Mouse (Mus musculus) heart, embryonic 10.5 days (tissue): ENCODE results near the gene Synj2. TPM values are rescaled to one million over a fixed set of nuclear protein-coding genes. Genes with fewer than 3 reads are reported as not detected.

Experiments used
- DNase-seq: peaks from one replicate; pipeline ENCODE4 v3.0.0-alpha.2; 2017; ENCODE audit warnings: low spot score
- H3K27ac ChIP-seq: fragments of 300-500 bp; sonication (generic); 2 replicates; pipeline ENCODE4 v1.5.1; 2016; ENCODE audit warnings: mild to moderate bottlenecking
- H3K27me3 ChIP-seq: fragments of 300-500 bp; sonication (generic); 2 replicates; pipeline ENCODE4 v1.6.1; 2016; ENCODE audit warnings: mild to moderate bottlenecking; ENCODE audit not compliant: poor library complexity, insufficient read depth, severe bottlenecking
- H3K36me3 ChIP-seq: fragments of 300-500 bp; sonication (generic); 2 replicates; pipeline ENCODE4 v1.6.1; 2016; ENCODE audit warnings: mild to moderate bottlenecking, moderate library complexity
- H3K4me1 ChIP-seq: fragments of 300-500 bp; sonication (generic); 2 replicates; pipeline ENCODE4 v1.6.1; 2016; ENCODE audit warnings: mild to moderate bottlenecking
- H3K4me3 ChIP-seq: fragments of 300-500 bp; sonication (generic); 2 replicates; pipeline ENCODE4 v1.5.1; 2016; ENCODE audit warnings: mild to moderate bottlenecking, moderate library complexity
- H3K9me3 ChIP-seq: fragments of 300-500 bp; sonication (generic); 2 replicates; pipeline ENCODE4 v1.6.1; 2016; ENCODE audit warnings: mild to moderate bottlenecking, moderate library complexity
- WGBS: fragments of 180-500 bp; shearing (Covaris S2); methylation state at CpG from one replicate; pipeline ENCODE4 v1.1.7; 2016; 5-methylcytosine and 5-hydroxymethylcytosine counted together
- polyA plus RNA-seq: library from polyadenylated mRNA; unstranded; fragments of >200 nt; fragmentation: Nextera tagmentation; extraction: Ambion mirVana; gene quantifications from 2 replicates; pipeline ENCODE4 v1.2.1, GENCODE M21; 2016

Synj2 gene
- polyA plus RNA-seq, 1 experiment from 2014 or later, result 3.4 TPM

DNA sequence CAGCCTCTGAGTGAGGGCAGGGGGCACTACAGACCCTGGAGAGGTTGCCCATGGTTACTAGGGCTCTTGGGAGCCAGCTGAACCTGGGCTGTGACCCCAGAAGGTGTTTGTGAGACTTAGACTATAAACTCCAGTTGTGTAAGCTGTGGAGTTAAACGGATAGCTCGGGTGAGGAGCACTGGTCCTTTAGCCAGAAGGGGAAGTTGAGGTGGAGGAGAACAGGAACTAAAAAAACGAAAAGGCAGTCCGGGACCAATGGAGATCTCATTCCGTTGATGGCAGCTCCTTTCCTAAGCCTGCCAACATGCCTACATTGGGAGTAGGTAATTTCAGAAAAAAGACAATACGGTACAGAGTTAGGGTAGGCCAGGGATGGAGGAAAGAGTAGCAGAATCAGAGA is 60.3 kb downstream of the Synj2 start:
- Histone ChIP-seq H3K36me3 (no peaks in the 10 kb centered on the region), H3K27me3 (no peaks in the 10 kb centered on the region), H3K4me1 (peaks cover 45% of the 10 kb centered on the region), H3K27ac (0 out of 2 replicates have a peak overlapping the region, but pooled peaks have one; percentile 26), H3K9me3 (no peaks in the 10 kb centered on the region), H3K4me3 (no peak overlapping the region)
- DNase-seq, result no peak
- 81% methylated on average over 6 of the region's 6 CpGs for WGBS

DNA sequence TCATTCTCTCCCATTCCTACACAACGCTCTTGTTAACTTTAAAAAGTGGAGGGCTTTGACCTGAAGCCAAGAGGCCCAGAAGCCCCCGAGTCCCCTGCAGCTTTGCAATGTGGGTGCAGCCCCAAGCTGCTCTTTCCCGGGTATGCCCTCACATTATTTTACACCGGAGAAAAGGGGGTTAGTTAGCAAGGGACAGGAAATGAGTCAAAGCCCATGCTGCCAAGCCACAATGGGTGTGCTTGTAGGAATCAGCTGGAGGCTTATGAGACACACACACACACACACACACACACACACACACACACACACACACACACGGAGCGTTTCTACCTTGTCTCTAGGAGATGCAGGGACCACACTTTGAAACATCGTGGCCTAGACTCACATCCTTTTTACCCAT is 60.8 kb downstream of the Synj2 start:
- Histone ChIP-seq H3K4me3 (no peak overlapping the region), H3K9me3 (no peaks in the 10 kb centered on the region), H3K36me3 (no peaks in the 10 kb centered on the region), H3K27me3 (no peaks in the 10 kb centered on the region), H3K27ac (peak overlapping the region; percentile 26; the same call in 1 of the 2 replicates), H3K4me1 (peaks cover 43% of the 10 kb centered on the region)
- 82% methylated on average over 7 of the region's 7 CpGs for WGBS
- DNase-seq, result no peak

DNA sequence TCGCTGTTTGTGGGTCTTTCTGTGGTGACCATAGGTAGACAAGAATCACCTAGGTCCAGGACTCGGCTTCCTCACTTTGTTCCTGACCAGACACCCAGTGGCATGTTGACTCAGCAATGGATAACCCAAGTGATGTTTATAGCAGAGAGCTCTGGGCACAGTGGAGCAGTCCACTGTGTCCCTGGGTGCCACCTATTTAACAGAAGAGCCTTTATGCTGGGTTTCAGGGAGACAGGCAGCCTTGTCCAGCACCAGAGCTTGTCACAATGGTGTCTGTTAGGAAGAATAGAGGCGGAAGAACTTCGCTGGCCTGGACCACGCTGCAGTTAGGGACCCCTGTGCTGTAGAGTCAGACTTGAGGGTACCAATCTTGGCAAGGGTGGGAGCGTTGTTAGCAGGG is 61.5 kb downstream of the Synj2 start:
- Histone ChIP-seq H3K36me3 (no peaks in the 10 kb centered on the region), H3K27ac (no peak overlapping the region), H3K27me3 (no peaks in the 10 kb centered on the region), H3K4me3 (no peak overlapping the region), H3K4me1 (peaks cover 40% of the 10 kb centered on the region), H3K9me3 (no peaks in the 10 kb centered on the region)
- DNase-seq, result no peak
- 94% methylated on average over 6 of the region's 6 CpGs for WGBS

DNA sequence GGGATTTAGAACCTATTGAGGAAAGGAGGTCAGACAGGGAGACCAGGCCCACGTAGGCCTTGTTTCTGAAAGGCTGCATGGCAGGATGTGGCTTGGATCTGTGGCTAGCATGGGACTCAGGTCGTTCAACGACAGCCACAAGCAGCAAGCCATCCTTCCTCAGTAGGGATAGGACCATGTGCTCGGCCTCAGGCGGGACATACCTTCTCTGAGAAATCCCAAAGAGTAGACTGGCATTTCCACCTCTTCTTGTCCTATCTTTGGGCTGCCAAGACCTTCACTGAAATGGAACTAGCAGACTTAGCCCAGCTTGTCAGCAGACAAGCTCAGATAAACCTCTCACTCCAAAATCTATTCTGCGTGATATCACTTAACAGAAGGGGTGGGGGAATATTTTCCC is 62.6 kb downstream of the Synj2 start:
- no peak for DNase-seq
- Histone ChIP-seq H3K4me1 (peaks cover 32% of the 10 kb centered on the region), H3K36me3 (no peaks in the 10 kb centered on the region), H3K27me3 (no peaks in the 10 kb centered on the region), H3K27ac (peak overlapping the region; percentile 53; the same call in 1 of the 2 replicates), H3K9me3 (no peaks in the 10 kb centered on the region), H3K4me3 (no peak overlapping the region)
- WGBS, result 68% methylated on average over 6 of the region's 6 CpGs

DNA sequence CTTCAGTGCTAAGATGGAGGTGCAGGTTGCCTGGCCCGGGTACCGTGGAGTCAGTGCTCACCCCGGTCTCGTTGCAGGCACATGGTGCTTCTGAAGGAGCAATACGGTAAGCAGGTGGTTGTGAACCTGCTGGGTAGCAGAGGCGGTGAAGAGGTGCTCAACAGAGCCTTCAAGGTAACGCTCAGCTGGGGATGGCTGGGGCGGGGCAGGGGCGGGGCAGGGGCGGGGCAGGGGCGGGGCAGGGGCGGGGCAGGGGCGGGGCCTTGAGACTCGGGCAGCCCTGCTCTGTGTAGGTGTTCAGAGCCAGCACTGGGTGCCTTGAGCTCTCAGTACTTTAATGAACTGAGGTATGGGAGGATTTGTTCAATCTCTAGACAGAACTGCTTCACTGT is 64.2 kb downstream of the Synj2 start:
- peak overlapping the region; percentile 76; the same call in 1 of the 2 replicates for H3K27ac ChIP-seq
- peaks cover 29% of the 10 kb centered on the region for H3K4me1 ChIP-seq
- H3K9me3 ChIP-seq, result no peaks in the 10 kb centered on the region
- 11% methylated on average over 12 of the region's 14 CpGs for WGBS
- H3K36me3 ChIP-seq, result 0 out of 2 replicates have a peak, but pooled peaks cover 3% of the 10 kb centered on the region
- H3K4me3 ChIP-seq, result peak overlapping the region; percentile 33; the same call in 1 of the 2 replicates
- no peak for DNase-seq
- H3K27me3 ChIP-seq, result no peaks in the 10 kb centered on the region

DNA sequence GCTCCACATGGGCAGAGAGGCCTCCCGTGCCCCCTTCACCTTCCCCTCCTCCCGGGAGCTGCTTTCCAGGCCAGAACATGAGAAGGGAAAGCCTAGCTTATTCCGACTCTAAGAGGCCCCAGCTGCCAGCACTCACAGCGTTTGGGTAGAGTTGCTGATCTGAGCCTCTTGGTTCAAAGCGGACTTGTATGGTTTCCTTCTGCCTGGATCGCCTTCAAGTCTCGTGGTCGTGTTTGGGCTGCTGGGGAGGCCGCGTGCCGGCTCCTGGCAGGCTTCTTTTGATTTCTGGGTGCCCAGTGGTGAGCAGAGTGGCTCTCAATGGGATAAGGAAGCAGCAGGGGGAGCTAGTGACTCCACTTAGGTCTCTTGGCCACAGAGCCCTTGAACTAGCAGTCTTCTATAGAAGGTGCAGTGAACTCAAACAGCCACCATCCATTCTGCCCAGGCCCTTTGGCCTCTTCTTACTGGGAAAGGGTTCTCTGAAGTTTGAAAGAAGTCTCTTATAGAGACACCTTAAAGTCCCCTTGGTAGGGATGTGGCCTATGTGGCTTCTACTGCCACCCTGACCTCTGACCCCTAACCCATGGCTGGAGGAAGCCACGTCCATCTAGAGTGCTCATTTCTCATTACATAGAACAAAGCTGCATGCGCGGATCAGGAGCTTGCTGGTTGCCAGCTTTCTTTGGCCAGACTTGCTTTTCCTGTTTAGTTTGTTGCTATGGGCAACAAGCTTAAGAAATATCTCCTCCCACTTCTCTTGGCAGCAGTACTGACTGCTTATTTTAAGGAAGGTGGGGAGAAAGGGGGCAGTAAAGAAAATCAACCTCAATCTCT is 64.8 kb downstream of the Synj2 start:
- no peaks in the 10 kb centered on the region for H3K27me3 ChIP-seq
- H3K36me3 ChIP-seq, result 0 out of 2 replicates have a peak, but pooled peaks cover 3% of the 10 kb centered on the region
- H3K4me3 ChIP-seq, result peak overlapping the region; percentile 33; the same call in 1 of the 2 replicates
- DNase-seq, result no peak
- peak overlapping the region; percentile 76 for H3K27ac ChIP-seq
- H3K4me1 ChIP-seq, result peaks cover 29% of the 10 kb centered on the region
- WGBS, result 41% methylated on average over 14 of the region's 14 CpGs
- no peaks in the 10 kb centered on the region for H3K9me3 ChIP-seq

DNA sequence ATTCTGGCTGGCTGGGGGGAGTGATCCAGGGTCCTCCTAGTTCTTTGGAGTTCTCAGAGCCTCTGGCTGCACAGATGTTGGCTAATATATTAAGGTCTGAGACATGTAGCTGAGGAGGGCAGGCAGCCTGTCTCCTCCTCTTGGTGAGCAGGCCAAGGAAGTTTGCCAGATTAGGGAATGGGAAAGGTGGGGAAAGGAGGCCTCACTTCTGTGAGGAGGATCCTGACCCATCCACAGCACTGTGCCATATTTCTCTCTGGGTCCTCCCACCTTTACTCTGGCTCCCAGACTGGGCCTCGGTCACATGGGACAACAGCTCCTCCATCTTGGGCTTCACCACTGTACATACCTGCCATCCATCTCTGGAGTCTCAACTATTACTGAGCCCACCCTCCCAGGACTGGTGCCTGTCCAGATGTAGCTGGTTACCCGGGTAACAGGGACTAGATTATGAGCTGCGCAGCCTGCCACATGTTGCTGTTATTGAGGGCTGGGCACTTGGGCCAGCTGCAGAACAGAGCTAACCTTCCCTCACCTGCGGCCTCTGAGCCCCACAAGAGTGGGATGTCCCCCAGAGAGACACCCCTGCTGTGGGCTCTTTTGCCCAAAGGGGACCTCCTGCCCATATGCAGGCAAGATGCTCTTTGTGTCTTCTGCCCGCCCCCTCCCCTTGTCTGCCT is 66.2 kb downstream of the Synj2 start:
- Histone ChIP-seq H3K4me1 (peaks cover 29% of the 10 kb centered on the region), H3K27me3 (no peaks in the 10 kb centered on the region)
- DNase-seq, result no peak

DNA sequence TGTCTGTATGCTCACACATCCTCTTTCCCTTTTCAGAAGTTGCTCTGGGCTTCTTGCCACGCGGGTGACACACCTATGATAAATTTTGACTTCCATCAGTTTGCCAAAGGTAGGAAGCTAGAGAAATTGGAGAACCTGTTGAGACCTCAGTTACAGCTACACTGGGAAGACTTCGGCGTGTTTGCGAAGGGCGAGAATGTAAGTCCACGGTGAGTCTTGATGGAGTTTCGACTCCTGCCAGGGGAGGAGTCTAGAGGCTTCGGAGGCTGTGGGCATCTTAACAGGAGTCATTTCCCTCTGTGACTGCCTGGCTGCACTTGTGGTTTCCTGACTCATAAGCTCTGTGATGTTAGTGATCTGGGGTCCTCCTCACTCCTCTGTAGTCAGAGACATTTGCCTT is 66.8 kb downstream of the Synj2 start:
- Histone ChIP-seq H3K4me1 (peaks cover 29% of the 10 kb centered on the region), H3K27ac (no peak overlapping the region), H3K9me3 (no peaks in the 10 kb centered on the region), H3K36me3 (0 out of 2 replicates have a peak, but pooled peaks cover 3% of the 10 kb centered on the region), H3K27me3 (no peaks in the 10 kb centered on the region), H3K4me3 (no peak overlapping the region)
- no peak for DNase-seq
- WGBS, result 89% methylated on average over 9 of the region's 9 CpGs

More for the DNA sequence above, 66.2 kb downstream of the Synj2 start:
- Histone ChIP-seq H3K36me3 (0 out of 2 replicates have a peak, but pooled peaks cover 3% of the 10 kb centered on the region), H3K4me3 (no peak overlapping the region), H3K9me3 (no peaks in the 10 kb centered on the region), H3K27ac (no peak overlapping the region)
- 88% methylated on average over 5 of the region's 5 CpGs for WGBS

DNA sequence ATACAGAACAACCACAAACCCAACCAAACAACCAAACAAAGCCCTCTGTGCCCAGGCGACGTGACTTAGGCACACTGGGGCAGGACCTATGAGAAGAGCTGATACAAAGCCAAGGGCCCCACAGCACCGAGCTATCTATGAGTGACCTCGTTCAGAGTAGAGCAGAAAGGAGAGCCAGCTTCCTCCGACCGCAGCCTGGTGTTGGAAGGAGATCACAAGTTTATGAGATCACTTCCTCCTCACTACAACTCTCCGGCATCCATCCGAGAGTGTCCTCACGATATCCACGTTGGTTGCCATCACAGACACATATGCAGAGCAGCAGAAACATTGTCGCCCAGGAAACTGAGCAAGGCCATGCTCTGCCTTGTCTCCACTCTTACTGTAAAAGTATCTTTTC is 67.5 kb downstream of the Synj2 start:
- DNase-seq, result no peak
- Histone ChIP-seq H3K27me3 (no peaks in the 10 kb centered on the region), H3K9me3 (no peaks in the 10 kb centered on the region), H3K4me1 (peaks cover 33% of the 10 kb centered on the region), H3K27ac (no peak overlapping the region), H3K4me3 (no peak overlapping the region), H3K36me3 (0 out of 2 replicates have a peak, but pooled peaks cover 3% of the 10 kb centered on the region)
- 68% methylated on average over 11 of the region's 11 CpGs for WGBS

DNA sequence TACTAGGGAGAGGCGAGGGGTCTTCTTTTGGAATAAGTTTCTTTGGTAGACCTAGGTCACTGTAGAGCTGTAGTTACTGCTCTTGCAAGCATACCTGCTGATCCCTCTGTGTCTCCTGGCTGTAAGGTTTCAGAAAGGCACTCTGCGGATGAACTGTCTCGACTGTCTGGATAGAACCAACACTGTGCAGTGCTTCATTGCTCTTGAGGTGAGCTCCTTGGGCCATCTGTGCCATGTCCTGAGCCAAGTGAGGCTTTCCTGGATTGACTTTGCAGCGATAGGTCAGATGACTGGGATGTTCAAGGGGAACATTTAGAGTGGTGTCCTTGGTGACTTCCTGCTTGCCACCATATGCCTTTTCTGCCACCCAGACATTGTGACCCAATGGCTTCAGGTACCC is 68.5 kb downstream of the Synj2 start:
- Histone ChIP-seq H3K27me3 (no peaks in the 10 kb centered on the region), H3K4me3 (no peak overlapping the region), H3K36me3 (0 out of 2 replicates have a peak, but pooled peaks cover 3% of the 10 kb centered on the region), H3K4me1 (peaks cover 36% of the 10 kb centered on the region), H3K9me3 (no peaks in the 10 kb centered on the region), H3K27ac (no peak overlapping the region)
- WGBS, result 86% methylated on average over 4 of the region's 4 CpGs
- no peak for DNase-seq

DNA sequence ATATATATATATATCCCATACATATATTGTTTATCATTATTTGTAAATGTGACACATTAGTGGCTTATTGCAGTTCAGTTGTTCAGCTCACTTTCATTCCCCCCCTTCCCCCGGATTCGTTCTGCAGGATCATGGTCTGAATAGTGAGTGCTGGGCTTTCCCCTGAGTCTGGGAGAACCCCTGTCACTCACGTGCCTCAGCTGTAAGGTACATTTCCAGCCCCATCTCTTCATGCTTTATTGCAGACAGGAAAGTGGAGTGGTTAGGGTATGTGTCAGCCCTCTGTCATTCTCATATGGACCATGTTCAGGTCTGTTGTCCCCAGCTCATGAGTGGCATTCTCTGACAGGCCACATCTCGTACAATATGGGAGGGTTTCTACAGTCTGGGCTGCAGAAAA is 72.0 kb downstream of the Synj2 start:
- H3K4me3 ChIP-seq, result no peak overlapping the region
- 73% methylated on average over 4 of the region's 4 CpGs for WGBS
- 0 out of 2 replicates have a peak, but pooled peaks cover 3% of the 10 kb centered on the region for H3K36me3 ChIP-seq
- no peak overlapping the region for H3K27ac ChIP-seq
- peaks cover 29% of the 10 kb centered on the region for H3K4me1 ChIP-seq
- no peak for DNase-seq
- no peaks in the 10 kb centered on the region for H3K9me3 ChIP-seq
- H3K27me3 ChIP-seq, result no peaks in the 10 kb centered on the region

DNA sequence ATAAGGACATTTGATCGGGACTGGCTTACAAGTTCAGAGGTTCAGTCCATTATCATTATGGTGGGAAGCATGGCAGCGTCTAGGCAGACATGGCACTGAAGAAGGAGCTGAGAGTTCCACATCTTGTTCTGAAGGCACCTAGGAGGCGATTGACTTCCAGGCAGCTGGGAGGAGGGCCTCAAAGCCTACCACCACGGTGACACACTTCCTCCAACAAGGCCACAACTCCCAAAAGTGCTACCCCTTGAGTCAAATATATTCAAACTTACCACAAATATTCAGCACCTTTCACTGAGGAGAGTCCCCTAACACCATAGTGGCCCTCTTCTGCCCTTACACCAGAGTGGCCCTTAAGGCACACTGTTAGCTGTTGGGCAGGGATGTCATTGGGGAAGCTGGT is 73.9 kb downstream of the Synj2 start:
- no peak for DNase-seq
- Histone ChIP-seq H3K4me3 (no peak overlapping the region), H3K27me3 (no peaks in the 10 kb centered on the region), H3K27ac (no peak overlapping the region), H3K4me1 (peaks cover 32% of the 10 kb centered on the region), H3K36me3 (no peaks in the 10 kb centered on the region), H3K9me3 (no peaks in the 10 kb centered on the region)
- 82% methylated on average over 4 of the region's 4 CpGs for WGBS

DNA sequence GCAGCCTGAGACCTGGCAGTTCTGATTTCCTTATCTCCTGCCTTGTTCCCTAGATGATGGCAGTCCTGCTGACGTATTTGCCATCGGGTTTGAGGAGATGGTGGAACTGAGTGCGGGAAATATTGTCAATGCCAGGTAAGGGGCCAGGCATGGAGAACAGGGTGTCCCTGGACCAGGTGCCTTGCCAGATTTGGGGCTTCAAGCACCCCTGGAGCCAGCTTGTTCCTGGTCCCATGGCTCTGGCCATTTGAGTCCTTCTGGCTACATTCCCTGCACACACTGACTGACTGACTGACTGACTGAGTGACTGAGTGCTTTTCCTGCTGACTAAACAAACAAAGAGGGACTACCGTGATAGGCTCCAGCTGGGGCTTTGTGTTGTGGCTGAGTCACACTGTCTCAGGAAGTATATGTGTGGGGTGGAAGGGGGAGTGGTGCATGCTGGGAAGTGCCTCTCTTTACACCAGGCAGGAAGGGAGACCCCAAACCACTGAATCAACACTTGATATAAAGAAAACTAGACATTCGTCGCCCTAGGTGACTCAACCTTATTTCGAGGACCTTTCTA is 75.2 kb downstream of the Synj2 start:
- no peaks in the 10 kb centered on the region for H3K9me3 ChIP-seq
- DNase-seq, result no peak
- peaks cover 38% of the 10 kb centered on the region for H3K4me1 ChIP-seq
- H3K4me3 ChIP-seq, result no peak overlapping the region
- H3K36me3 ChIP-seq, result no peaks in the 10 kb centered on the region
- WGBS, result 46% methylated on average over 7 of the region's 7 CpGs
- H3K27ac ChIP-seq, result peak overlapping the region; percentile 57; the same call in 1 of the 2 replicates
- H3K27me3 ChIP-seq, result no peaks in the 10 kb centered on the region
